Mouse (Mus musculus): ENCODE measurements around the gene Rsrp1. TPM values are rescaled to one million over a fixed set of nuclear protein-coding genes. Genes with fewer than 3 reads are reported as not detected.

The Rsrp1 gene
- polyA plus RNA-seq, 1 experiment from 2014 or later, result 225 TPM

DNA sequence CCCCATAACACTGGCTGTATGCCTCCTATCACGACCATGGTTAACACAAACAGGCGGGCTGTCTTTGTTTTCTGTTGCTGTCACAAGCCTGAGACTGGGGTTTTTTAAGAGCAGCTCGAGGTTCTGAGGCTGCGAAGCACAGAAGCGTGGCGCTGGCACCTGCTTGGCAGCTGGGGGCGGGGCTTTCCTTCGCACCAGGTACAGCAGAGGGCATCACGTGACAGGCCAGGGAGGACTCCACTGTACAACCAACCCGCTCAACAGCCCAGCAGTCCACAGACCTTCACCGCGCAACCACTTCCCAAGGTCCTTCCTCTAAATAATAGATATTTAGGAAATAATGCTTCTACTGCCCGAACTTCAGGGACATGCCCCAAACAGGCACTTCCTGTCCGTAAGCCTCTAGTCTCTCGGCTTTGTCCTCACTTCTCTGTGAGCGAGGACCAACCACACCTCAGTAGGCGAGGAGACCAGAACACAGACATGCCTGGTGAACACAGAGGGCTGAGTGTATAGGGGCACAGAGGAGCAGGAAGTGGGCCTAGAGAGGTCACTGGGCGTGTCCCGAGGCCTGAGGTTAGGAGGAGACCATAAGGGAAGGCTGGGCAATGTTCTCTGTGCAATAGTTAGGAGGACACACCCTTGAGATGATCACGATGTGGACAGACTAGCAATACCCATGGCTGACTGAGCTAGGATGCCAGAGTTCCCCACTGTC is 44.7 kb downstream of the Rsrp1 start:
- Histone ChIP-seq H3K27me3 (ENCODE audit: insufficient read depth, low read length) (0 out of 2 replicates have a peak, but pooled peaks cover 3% of the 10 kb centered on the region), H3K36me3 (replicated peaks; ENCODE audit: insufficient read depth, low read length) (no peaks in the 10 kb centered on the region), H3K4me3 (ENCODE audit: low read depth, low read length) (no peak overlapping the region), H3K27ac (ENCODE audit: low read depth) (peak overlapping the region; percentile 29; the same call in 1 of the 2 replicates), H3K9ac (replicated peaks) (no peak overlapping the region), H3K4me1 (ENCODE audit: insufficient read depth) (peaks cover 18% of the 10 kb centered on the region; the same call in 1 of the 2 replicates), H3K9me3 (ENCODE audit: low read length) (no peaks in the 10 kb centered on the region), H3K4me2 (ENCODE audit: low read depth, low read length) (peak overlapping the region; percentile 4; the same call in 1 of the 2 replicates)
- TF ChIP-seq CTCF (IDR thresholded peaks at IDR 0.05; ENCODE audit: low read depth) (no peak), EP300 (IDR thresholded peaks at IDR 0.05; ENCODE audit: low read depth) (no peak)
- 61% methylated on average over 20 of the region's 20 CpGs for WGBS (ENCODE audit: insufficient replicate concordance)
- no peak for DNase-seq
- ATAC-seq, result peak; percentile 66

DNA sequence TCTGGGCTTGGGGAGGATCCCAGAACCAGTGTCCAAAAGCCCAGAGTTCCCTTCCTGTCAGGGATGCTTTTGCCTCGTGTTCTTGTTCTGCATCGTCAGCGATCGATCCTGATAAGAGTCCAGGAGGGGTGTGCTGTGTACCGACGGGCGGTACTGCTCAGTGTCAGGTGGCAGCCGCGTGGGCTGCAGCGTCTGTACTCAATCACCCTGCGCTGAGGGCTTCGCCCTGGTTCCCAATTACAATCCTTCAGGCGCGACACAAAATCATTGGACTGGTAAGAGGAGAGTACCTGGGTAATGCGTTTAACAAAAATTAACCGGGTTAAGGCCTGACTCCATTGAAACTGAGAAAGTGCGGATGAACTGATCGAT is 45.2 kb downstream of the Rsrp1 start:
- H3K4me2 ChIP-seq (ENCODE audit: low read depth, low read length), result peak overlapping the region; percentile 4; the same call in 1 of the 2 replicates
- H3K4me1 ChIP-seq (ENCODE audit: insufficient read depth), result peaks cover 15% of the 10 kb centered on the region; the same call in 1 of the 2 replicates
- no peaks in the 10 kb centered on the region for H3K9me3 ChIP-seq (ENCODE audit: low read length)
- no peaks in the 10 kb centered on the region for H3K36me3 ChIP-seq (replicated peaks; ENCODE audit: insufficient read depth, low read length)
- no peak overlapping the region for H3K9ac ChIP-seq (replicated peaks)
- ATAC-seq (0 out of 2 replicates have a peak, but pooled peaks have one; percentile 17), DNase-seq (no peak)
- H3K27me3 ChIP-seq (ENCODE audit: insufficient read depth, low read length), result 0 out of 2 replicates have a peak, but pooled peaks cover 3% of the 10 kb centered on the region
- no peak overlapping the region for H3K4me3 ChIP-seq (ENCODE audit: low read depth, low read length)
- no peak overlapping the region for H3K27ac ChIP-seq (ENCODE audit: low read depth)
- TF ChIP-seq EP300 (IDR thresholded peaks at IDR 0.05; ENCODE audit: low read depth) (no peak), CTCF (IDR thresholded peaks at IDR 0.05; ENCODE audit: low read depth) (no peak)
- WGBS (ENCODE audit: insufficient replicate concordance), result 71% methylated on average over 18 of the region's 18 CpGs

DNA sequence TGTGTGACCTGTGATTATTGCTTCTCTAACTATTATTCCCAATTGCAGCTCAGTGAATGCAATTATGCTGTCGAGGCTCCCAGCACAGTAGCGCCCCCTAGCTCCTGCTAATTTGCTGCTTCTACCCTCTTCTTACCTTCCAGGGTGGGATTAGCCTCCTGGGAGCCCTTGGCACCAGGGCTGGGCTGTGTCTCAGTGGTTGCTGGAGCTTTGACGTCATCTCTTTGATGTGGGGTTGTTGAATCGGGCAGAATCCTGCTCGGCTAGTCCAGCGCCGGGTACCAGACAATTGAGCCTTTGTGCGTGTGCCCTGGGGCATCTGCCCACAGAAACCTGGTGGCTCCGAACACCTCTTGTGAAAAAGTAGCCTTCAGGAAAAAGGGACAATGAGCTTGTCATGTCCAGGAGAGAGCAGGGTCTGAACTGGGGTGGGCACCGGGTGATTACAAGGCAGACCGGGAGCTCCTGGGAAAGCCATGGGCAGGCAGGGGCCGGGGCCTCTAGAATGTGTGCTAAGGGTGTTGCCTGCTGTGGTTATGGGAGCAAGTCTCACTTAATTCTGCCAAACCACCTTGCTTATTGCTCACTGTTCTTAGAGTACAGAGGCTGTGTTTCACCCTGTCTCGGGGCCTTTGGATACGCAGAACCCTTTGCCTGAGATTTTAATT is 52.0 kb downstream of the Rsrp1 start:
- Histone ChIP-seq H3K4me1 (ENCODE audit: insufficient read depth) (0 out of 2 replicates have a peak, but pooled peaks cover 2% of the 10 kb centered on the region), H3K27ac (ENCODE audit: low read depth) (no peak overlapping the region), H3K9ac (replicated peaks) (no peak overlapping the region), H3K9me3 (ENCODE audit: low read length) (no peaks in the 10 kb centered on the region), H3K4me2 (ENCODE audit: low read depth, low read length) (no peak overlapping the region), H3K36me3 (replicated peaks; ENCODE audit: insufficient read depth, low read length) (no peaks in the 10 kb centered on the region), H3K4me3 (ENCODE audit: low read depth, low read length) (no peak overlapping the region), H3K27me3 (ENCODE audit: insufficient read depth, low read length) (no peaks in the 10 kb centered on the region)
- DNase-seq, result peak; percentile 33
- peak; percentile 59 for TF ChIP-seq CTCF (IDR thresholded peaks at IDR 0.05; ENCODE audit: low read depth)
- no peak for TF ChIP-seq EP300 (IDR thresholded peaks at IDR 0.05; ENCODE audit: low read depth)
- ATAC-seq, result no peak
- 61% methylated on average over 14 of the region's 14 CpGs for WGBS (ENCODE audit: insufficient replicate concordance)

DNA sequence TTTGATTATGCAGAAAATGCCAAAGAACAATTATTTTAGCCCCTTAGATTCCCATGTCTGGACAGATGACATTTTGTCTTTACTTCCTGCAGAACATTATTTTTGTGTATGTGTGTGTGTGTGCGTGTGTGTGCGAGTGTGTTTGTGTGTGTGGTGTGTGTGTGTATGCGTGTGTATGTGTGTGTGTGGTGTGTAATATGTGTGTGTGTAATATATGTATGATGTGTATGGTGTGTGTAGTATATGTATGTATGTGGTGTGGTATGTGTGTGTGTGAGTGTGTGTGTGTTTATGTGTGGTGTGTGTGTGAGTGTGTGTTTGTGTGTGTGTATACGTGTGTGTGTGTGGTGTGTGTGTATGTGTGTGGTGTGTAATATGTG is 52.5 kb downstream of the Rsrp1 start:
- H3K36me3 ChIP-seq (replicated peaks; ENCODE audit: insufficient read depth, low read length), result no peaks in the 10 kb centered on the region
- no peak overlapping the region for H3K27ac ChIP-seq (ENCODE audit: low read depth)
- no peak overlapping the region for H3K9ac ChIP-seq (replicated peaks)
- no peaks in the 10 kb centered on the region for H3K9me3 ChIP-seq (ENCODE audit: low read length)
- H3K4me1 ChIP-seq (ENCODE audit: insufficient read depth), result 0 out of 2 replicates have a peak, but pooled peaks cover 3% of the 10 kb centered on the region
- H3K4me2 ChIP-seq (ENCODE audit: low read depth, low read length), result no peak overlapping the region
- WGBS (ENCODE audit: insufficient replicate concordance), result 87% methylated on average over 4 of the region's 4 CpGs
- DNase-seq (no peak), ATAC-seq (no peak)
- H3K4me3 ChIP-seq (ENCODE audit: low read depth, low read length), result no peak overlapping the region
- no peaks in the 10 kb centered on the region for H3K27me3 ChIP-seq (ENCODE audit: insufficient read depth, low read length)
- no peak for TF ChIP-seq CTCF (IDR thresholded peaks at IDR 0.05; ENCODE audit: low read depth)

Other genes with a start within 250 kb of the Rsrp1 start
- 1.5 and 1.7 TPM in 2 replicates for gene Man1c1, start 219.3 kb upstream of the Rsrp1 start, polyA plus RNA-seq (2015; fragmentation: Nextera tagmentation; extraction: Ambion mirVana)
- 14.8 and 15.4 TPM in 2 replicates for gene Ldlrap1, start 155.6 kb upstream of the Rsrp1 start, polyA plus RNA-seq (2015; fragmentation: Nextera tagmentation; extraction: Ambion mirVana)
- gene Maco1, start 70.2 kb upstream of the Rsrp1 start, polyA plus RNA-seq (2015; fragmentation: Nextera tagmentation; extraction: Ambion mirVana), result 13.6 and 14.6 TPM in 2 replicates
- gene Rhd, start 59.1 kb upstream of the Rsrp1 start, polyA plus RNA-seq (2015; fragmentation: Nextera tagmentation; extraction: Ambion mirVana), result 207 and 214 TPM in 2 replicates
- 87.6 and 88.5 TPM in 2 replicates for gene Tmem50a, start 8.6 kb upstream of the Rsrp1 start, polyA plus RNA-seq (2015; fragmentation: Nextera tagmentation; extraction: Ambion mirVana)
- gene Syf2, start 7.3 kb downstream of the Rsrp1 start, polyA plus RNA-seq (2015; fragmentation: Nextera tagmentation; extraction: Ambion mirVana), result 46.9 and 52.9 TPM in 2 replicates
- gene Runx3, start 197.1 kb downstream of the Rsrp1 start, polyA plus RNA-seq (2015; fragmentation: Nextera tagmentation; extraction: Ambion mirVana), result 0.39 and 0.46 TPM in 2 replicates